Mouse (Mus musculus) right cerebral cortex, postnatal 36 days (tissue): ENCODE results near the gene Fshb.

Experiments
- DNase-seq, 2 experiments: peaks; one replicate each; pipeline ENCODE4 v3.0.0; 2022; ENCODE audit warnings: low spot score in 2 of 2, mixed read lengths in 1 of 2

Gene Fshb

DNA sequence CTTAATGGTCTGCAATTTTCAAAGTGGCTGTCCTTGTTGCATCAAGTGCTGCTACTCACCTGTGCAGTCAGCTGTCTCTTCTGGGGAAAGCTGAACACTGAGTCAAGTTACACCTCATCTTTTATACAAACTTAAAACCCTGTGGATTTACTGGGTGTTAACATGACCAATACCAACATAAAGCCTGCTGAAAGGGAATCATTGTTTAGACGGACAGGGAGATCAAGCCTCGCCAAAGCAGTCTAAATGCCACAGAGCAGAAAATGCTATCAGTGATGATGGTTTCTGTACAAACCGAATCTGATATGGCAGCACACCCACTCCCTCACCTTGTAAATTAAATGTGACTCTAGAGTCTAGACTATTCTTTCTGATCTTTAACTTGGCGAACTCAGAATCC is at the start of gene Fshb:
Gene Fshb (minus strand): TSS at position 101 of the 400 bp plus-strand sequence.
- no peak for DNase-seq

DNA sequence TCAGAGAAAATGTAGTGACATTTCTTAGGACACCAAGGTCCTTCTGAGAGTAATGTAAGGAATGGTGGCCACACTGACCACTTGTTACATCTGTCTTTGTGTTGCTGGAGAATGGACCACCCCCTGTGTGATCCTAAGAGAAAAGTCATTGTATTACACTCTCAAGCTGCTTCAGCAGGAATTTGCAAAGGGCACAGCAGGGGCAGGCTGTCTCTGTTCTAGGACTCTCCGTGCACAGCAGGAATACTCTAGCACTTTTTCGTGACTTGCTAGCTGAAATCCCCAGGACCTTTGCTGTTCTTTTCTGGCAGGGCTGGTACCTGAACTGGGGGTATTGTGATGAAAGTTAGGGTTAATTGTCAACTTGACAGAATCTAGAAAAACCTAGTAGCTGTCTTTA is 24.8 kb upstream of the Fshb start:
- no peak for DNase-seq

DNA sequence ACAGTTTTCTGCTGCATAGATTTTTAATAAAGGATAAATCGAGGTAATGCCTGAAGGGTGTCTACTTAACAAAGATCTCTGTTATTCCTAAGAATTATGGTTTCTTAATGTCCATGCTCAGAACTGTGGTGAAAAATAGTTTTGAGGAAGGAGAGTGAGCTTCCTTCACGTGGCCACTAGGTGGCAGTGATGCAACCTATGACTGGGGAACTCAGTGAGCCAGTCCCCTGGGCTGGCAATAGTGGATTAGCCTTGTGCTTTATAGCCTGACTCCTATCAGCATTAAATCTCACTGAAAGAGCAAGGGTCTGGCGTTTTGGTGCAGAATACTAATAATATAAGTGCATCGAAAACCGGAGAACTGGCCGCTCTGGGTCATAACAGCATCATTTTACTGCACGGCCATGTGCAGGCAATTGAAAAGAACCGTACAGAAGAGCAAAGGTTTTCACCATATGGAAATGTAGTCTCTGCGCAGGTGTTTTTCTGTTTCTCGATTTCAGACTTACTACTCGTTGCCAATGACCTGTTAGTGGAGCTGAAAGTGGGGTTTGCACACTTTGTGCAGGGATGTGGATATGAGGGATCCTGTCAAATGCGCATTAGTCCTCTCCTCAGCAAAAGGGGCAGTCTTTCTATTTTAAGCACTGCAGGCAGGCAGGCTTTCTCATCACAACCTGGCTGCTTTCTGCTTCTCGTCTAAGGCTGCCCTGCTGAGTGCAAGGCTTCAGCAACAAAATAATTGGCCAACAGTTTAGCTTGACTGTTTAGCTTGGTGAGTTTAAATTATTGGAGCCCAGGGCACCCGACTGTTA is 23.8 kb upstream of the Fshb start:
- no peak for DNase-seq

DNA sequence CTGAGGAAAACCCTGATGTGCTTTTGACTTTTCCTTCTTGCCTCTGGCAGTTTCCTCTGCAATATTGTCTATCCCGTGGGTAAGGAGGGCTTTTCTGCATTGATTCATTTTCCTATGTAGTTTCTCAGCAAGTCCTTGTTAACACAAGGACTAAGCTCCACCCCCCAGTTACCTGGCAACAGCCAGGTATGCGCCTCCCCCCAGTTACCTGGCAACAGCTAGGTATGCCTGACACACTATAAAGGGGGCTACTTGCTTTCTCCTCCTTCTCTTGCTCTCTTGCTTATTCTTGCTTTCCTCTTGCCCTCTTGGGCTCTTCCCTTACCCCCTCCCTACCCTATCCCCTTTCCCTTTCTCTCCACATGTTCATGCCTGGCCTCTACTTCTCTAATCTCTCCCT is 3.8 kb upstream of the Fshb start:
- no peak for DNase-seq

DNA sequence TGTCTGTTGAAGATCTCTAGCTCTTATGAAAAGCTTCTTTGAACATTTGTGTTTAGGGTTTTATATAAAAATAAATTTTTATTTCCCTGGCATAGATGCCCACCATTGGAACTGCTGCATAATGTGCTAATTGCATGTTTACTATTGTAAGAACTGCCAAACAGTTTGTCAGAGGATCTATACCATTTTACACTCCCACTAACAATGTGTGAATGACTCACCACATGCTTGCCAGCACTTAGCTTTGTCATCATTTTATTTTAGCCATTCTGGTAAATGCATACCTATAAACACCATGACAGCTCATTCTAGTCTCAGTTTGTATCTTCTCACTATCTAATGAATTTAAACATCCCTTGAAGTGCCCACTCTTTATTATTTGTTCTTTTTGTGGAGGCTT is 13.5 kb downstream of the Fshb start:
- peak; percentile 7 to 8 for DNase-seq

DNA sequence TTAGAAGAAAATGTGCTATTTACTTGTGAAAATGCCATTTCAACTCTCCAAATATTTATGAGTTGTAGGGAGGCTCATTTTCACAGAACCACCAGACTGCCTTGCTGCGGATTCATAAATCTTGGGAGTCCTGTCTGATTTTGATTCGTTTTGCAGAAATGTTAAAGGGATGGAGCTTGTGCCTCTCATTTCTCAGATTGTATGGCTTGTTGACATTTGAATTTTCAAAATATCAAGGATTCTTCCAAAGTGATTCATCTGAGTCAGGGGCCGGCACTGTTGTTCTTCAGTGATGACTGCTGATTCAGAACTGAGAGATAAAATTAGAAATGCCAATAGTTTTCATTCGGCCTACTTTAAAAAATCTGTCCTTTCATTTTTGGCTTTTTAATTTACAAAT is 18.6 kb downstream of the Fshb start:
- DNase-seq: no peak

DNA sequence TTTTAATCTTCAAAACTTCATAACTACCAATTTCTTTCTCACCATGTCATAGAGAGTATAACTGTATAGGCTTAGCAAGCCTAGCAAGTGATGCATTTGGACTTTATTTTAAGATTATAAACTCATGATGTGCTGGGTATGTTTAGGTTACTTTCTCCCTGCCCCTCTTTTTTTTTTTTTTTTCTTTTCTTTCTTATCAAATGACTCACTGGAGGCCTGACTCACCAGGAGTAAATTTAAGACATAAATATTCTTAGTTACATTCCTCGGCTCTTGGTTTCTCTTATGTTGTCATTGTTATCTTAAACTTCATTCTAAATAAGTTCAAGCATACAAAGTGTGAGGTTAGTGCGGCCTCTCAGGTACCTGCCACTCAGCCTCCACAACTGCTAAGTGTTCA is 23.5 kb downstream of the Fshb start:
- no peak for DNase-seq

DNA sequence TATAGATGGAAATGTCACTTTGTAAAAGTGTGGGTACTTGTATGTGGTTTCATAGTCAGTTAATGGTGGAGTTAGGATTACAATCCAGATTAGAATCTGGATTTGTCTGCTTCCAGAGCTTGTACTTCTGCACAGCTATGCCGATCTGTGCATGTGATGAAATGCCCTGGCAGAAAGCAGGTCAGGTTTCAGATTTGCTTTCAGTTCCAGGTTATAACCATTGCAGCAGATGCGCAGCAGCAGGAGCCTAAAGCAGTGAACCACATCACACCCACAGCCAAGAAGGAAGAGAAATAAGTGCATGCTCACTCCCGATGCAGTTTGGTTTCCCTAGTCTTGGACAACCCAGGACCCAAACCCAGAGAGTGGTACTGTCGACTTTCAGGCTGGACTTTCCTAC is 34.8 kb downstream of the Fshb start:
- no peak for DNase-seq

DNA sequence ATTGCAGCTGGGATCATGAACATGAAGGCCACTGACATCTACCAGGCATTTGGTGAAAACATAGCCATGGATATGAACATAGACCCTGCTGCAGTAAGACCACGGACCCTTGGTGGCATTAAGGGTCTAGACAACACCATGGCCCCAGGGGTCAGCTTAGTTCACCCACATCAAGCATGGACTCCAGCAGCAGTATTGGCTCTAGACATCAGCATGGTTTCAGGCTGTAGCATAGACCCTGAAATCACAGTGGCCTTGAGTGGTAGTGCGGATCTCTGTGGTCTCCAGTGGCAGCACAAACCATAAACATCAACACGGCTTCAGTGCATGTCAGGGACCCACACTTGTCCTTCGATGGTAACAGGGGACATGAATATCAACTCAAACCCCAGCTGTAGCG is 36.7 kb downstream of the Fshb start:
- DNase-seq: no peak

DNA sequence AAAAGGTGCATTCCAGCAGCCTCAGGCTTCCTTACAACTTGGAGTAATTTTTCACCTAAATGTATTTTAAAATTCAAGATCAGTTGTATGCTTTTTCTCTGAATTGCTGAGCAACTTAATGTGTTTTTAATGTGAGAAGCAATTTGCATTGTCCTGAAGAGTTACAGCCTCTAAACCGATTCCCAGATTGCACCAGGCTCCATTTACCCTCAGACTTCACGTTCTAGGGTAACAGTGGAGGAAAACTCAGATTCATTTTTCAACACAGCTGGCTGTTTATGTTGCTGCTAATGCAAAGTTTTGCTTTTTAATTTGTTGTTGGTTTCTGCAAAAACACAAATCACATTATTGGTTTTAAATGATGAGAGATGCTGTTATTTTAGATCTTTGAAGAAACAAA is 40.1 kb downstream of the Fshb start:
- DNase-seq: no peak

DNA sequence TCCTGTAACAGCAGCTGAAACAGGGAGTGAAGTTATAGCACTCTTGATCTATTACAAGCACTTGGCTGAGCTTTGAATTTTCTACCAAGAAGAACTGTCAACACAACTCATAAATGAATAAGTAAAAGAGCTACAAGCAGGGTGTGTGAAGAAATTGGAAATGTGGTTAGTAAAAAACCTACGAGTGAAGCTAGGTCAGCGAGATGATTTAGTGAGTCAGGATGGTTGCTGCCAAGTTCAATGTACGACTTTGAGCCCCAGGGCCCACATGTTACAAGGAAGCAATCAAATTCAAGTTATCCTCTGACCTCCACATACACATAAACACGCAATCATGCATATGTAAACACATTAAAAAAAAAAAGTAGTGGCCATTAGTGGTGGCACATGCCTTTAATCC is 46.3 kb downstream of the Fshb start:
- DNase-seq: no peak

DNA sequence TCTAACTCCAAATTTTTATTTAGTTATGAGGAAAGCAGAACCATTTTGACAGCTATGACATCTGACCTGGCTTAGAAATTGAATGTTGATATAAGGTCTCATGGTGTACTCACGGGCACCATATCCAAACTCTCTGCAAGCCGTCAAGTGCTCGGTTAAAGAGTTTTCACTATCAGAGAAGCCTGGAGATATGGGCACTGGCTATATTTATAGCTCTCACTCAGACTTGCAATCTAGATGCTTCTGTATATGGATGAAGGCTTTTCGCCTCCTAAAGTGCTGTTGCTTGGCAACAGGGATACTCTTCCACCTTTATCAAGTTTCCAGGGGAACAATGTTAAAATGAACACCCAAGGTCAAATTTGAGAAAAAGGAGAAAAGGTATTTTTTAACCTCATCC is 47.1 kb downstream of the Fshb start:
- DNase-seq: no peak

DNA sequence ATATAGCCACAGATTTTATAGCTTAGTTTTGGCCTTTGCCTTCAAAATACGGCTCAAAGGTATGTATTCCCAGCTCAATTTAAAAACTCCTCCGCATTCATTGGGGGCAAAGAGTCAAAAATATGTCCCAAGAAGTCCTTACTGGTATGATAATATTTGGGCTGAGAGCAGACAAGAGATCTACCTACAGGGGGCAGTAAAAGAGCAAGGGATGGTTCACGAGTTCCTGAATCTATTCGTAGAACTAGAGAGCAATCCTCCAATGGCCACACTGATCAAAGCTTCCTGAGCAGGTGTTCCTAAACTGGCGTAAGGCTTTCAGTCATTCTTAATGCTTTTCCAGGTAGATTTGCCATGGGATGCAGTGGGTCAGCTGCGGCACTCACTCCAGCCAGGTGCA is 49.3 kb downstream of the Fshb start:
- no peak for DNase-seq

DNA sequence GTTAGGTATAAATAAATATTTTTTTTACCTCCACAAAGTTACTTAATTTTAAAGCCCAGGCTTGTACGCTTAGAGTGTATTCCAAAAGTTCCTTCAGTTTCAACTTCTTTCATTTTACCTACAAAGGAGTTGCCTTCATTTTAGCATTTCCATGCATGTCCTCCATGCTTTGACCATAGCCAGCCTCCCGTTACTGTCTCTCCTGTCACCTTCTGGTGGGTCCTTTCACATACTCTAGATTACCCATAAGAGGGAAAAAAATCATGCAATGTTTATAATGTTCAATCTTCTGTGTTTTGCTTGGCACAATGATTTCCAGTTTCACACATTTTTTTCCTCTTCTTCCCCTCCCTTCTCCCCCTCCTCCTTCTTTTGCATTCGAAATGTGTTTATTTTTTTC is 53.1 kb downstream of the Fshb start:
- DNase-seq: no peak
